Mouse (Mus musculus) brain, embryonic 14.5 days (tissue): Measurements from ENCODE around the gene Manba.

Experiments used
- CTCF ChIP-seq: fragments of 200-500 bp; IDR thresholded peaks from 2 replicates; pipeline ENCODE4 v1.5.1; 2012; ENCODE audit warnings: inconsistent platforms, mild to moderate bottlenecking, moderate library complexity, borderline replicate concordance; ENCODE audit not compliant: insufficient read depth, insufficient read length; ENCODE audit errors: extremely low read depth
- POLR2A ChIP-seq: fragments of 200-500 bp; IDR thresholded peaks from 2 replicates; pipeline ENCODE4 v1.6.1; 2012; ENCODE audit warnings: mild to moderate bottlenecking, inconsistent platforms, borderline replicate concordance; ENCODE audit not compliant: poor library complexity, insufficient read depth, insufficient read length, severe bottlenecking; ENCODE audit errors: extremely low read depth

GRCm38 (mm10) chr3:135444930-135445329 lies 40.5 kb upstream of the Manba start:
- no peak for TF ChIP-seq CTCF
- TF ChIP-seq POLR2A: no peak
